Mouse (Mus musculus): ENCODE results near the gene Adam22. TPM values are rescaled to one million over a fixed set of nuclear protein-coding genes. Genes with fewer than 3 reads are reported as not detected.

Gene Adam22
- polyA plus RNA-seq, 1 experiment from 2014 or later, result 3.7 TPM

- Histone ChIP-seq H3K4me2 (ENCODE audit: low read depth, low read length) (no peak overlapping the region), H3K9me3 (ENCODE audit: control insufficient read depth, low read length) (no peaks in the 10 kb centered on the region), H3K36me3 (ENCODE audit: control insufficient read depth, insufficient read depth, low read length) (no peaks in the 10 kb centered on the region), H3K27me3 (ENCODE audit: control insufficient read depth, insufficient read depth, low read depth, low read length) (no peaks in the 10 kb centered on the region), H3K4me3 (ENCODE audit: low read length) (no peak overlapping the region), H3K9ac (ENCODE audit: low read length) (no peak overlapping the region), H3K4me1 (replicated peaks; ENCODE audit: control insufficient read depth, insufficient read depth, low read length) (no peaks in the 10 kb centered on the region), H3K27ac (ENCODE audit: low read length) (no peak overlapping the region)
- ATAC-seq (ENCODE audit: low read depth), result no peak
- WGBS, result 84% methylated on average over 5 of the region's 5 CpGs
Measured at GRCm38 (mm10) chr5:8094921-8095320, 273.0 kb downstream of the Adam22 start.

GRCm38 (mm10) chr5:8088147-8088546 lies 279.8 kb downstream of the Adam22 start:
- Histone ChIP-seq H3K4me3 (ENCODE audit: low read length) (no peak overlapping the region), H3K4me2 (ENCODE audit: low read depth, low read length) (no peak overlapping the region), H3K27me3 (ENCODE audit: control insufficient read depth, insufficient read depth, low read depth, low read length) (no peaks in the 10 kb centered on the region), H3K9ac (ENCODE audit: low read length) (no peak overlapping the region), H3K4me1 (replicated peaks; ENCODE audit: control insufficient read depth, insufficient read depth, low read length) (no peaks in the 10 kb centered on the region), H3K27ac (ENCODE audit: low read length) (no peak overlapping the region), H3K9me3 (ENCODE audit: control insufficient read depth, low read length) (no peaks in the 10 kb centered on the region), H3K36me3 (ENCODE audit: control insufficient read depth, insufficient read depth, low read length) (no peaks in the 10 kb centered on the region)
- ATAC-seq (ENCODE audit: low read depth), result no peak
- 77% methylated on average over 3 of the region's 3 CpGs for WGBS

- Histone ChIP-seq H3K27me3 (ENCODE audit: control insufficient read depth, insufficient read depth, low read depth, low read length) (no peaks in the 10 kb centered on the region), H3K9ac (ENCODE audit: low read length) (no peak overlapping the region), H3K27ac (ENCODE audit: low read length) (no peak overlapping the region), H3K4me1 (replicated peaks; ENCODE audit: control insufficient read depth, insufficient read depth, low read length) (no peaks in the 10 kb centered on the region), H3K4me3 (ENCODE audit: low read length) (no peak overlapping the region), H3K9me3 (ENCODE audit: control insufficient read depth, low read length) (no peaks in the 10 kb centered on the region), H3K36me3 (ENCODE audit: control insufficient read depth, insufficient read depth, low read length) (no peaks in the 10 kb centered on the region), H3K4me2 (ENCODE audit: low read depth, low read length) (no peak overlapping the region)
- 80% methylated on average over 3 of the region's 3 CpGs for WGBS
- ATAC-seq (ENCODE audit: low read depth), result no peak
Measured at GRCm38 (mm10) chr5:8085661-8086060, 282.3 kb downstream of the Adam22 start.

- Histone ChIP-seq H3K36me3 (ENCODE audit: control insufficient read depth, insufficient read depth, low read length) (no peaks in the 10 kb centered on the region), H3K4me3 (ENCODE audit: low read length) (no peak overlapping the region), H3K9ac (ENCODE audit: low read length) (no peak overlapping the region), H3K4me1 (replicated peaks; ENCODE audit: control insufficient read depth, insufficient read depth, low read length) (no peaks in the 10 kb centered on the region), H3K4me2 (ENCODE audit: low read depth, low read length) (no peak overlapping the region), H3K9me3 (ENCODE audit: control insufficient read depth, low read length) (no peaks in the 10 kb centered on the region), H3K27me3 (ENCODE audit: control insufficient read depth, insufficient read depth, low read depth, low read length) (no peaks in the 10 kb centered on the region), H3K27ac (ENCODE audit: low read length) (no peak overlapping the region)
- no peak for ATAC-seq (ENCODE audit: low read depth)
- WGBS, result 69% methylated on average over 20 of the region's 20 CpGs
Measured at GRCm38 (mm10) chr5:8082800-8083509, 285.0 kb downstream of the Adam22 start.

- no peak overlapping the region for H3K27ac ChIP-seq (ENCODE audit: low read length)
- no peak for ATAC-seq (ENCODE audit: low read depth)
- H3K4me3 ChIP-seq (ENCODE audit: low read length), result no peak overlapping the region
- H3K9me3 ChIP-seq (ENCODE audit: control insufficient read depth, low read length), result no peaks in the 10 kb centered on the region
- no peak overlapping the region for H3K4me2 ChIP-seq (ENCODE audit: low read depth, low read length)
- no peaks in the 10 kb centered on the region for H3K4me1 ChIP-seq (replicated peaks; ENCODE audit: control insufficient read depth, insufficient read depth, low read length)
- 71% methylated on average over 8 of the region's 8 CpGs for WGBS
- H3K9ac ChIP-seq (ENCODE audit: low read length), result no peak overlapping the region
- H3K27me3 ChIP-seq (ENCODE audit: control insufficient read depth, insufficient read depth, low read depth, low read length), result no peaks in the 10 kb centered on the region
- peaks cover 7% of the 10 kb centered on the region for H3K36me3 ChIP-seq (ENCODE audit: control insufficient read depth, insufficient read depth, low read length)
Measured at GRCm38 (mm10) chr5:8077481-8077880, 290.5 kb downstream of the Adam22 start.

- no peaks in the 10 kb centered on the region for H3K9me3 ChIP-seq (ENCODE audit: control insufficient read depth, low read length)
- no peak overlapping the region for H3K9ac ChIP-seq (ENCODE audit: low read length)
- H3K4me2 ChIP-seq (ENCODE audit: low read depth, low read length), result no peak overlapping the region
- H3K4me1 ChIP-seq (replicated peaks; ENCODE audit: control insufficient read depth, insufficient read depth, low read length), result no peaks in the 10 kb centered on the region
- H3K27ac ChIP-seq (ENCODE audit: low read length), result no peak overlapping the region
- peaks cover 8% of the 10 kb centered on the region for H3K36me3 ChIP-seq (ENCODE audit: control insufficient read depth, insufficient read depth, low read length)
- H3K4me3 ChIP-seq (ENCODE audit: low read length), result no peak overlapping the region
- no peaks in the 10 kb centered on the region for H3K27me3 ChIP-seq (ENCODE audit: control insufficient read depth, insufficient read depth, low read depth, low read length)
- 93% methylated on average over 9 of the region's 9 CpGs for WGBS
- no peak for ATAC-seq (ENCODE audit: low read depth)
Measured at GRCm38 (mm10) chr5:8073901-8074561, 293.9 kb downstream of the Adam22 start.

- ATAC-seq (ENCODE audit: low read depth), result no peak
- Histone ChIP-seq H3K4me1 (replicated peaks; ENCODE audit: control insufficient read depth, insufficient read depth, low read length) (no peaks in the 10 kb centered on the region), H3K4me3 (ENCODE audit: low read length) (no peak overlapping the region), H3K4me2 (ENCODE audit: low read depth, low read length) (no peak overlapping the region), H3K9me3 (ENCODE audit: control insufficient read depth, low read length) (no peaks in the 10 kb centered on the region), H3K9ac (ENCODE audit: low read length) (no peak overlapping the region), H3K27ac (ENCODE audit: low read length) (no peak overlapping the region), H3K36me3 (ENCODE audit: control insufficient read depth, insufficient read depth, low read length) (peaks cover 8% of the 10 kb centered on the region), H3K27me3 (ENCODE audit: control insufficient read depth, insufficient read depth, low read depth, low read length) (no peaks in the 10 kb centered on the region)
- WGBS, result 86% methylated on average over 9 of the region's 9 CpGs
Measured at GRCm38 (mm10) chr5:8073406-8073805, 294.6 kb downstream of the Adam22 start.

GRCm38 (mm10) chr5:8063207-8063606 lies 304.8 kb downstream of the Adam22 start:
- Histone ChIP-seq H3K9me3 (ENCODE audit: control insufficient read depth, low read length) (no peaks in the 10 kb centered on the region), H3K4me1 (replicated peaks; ENCODE audit: control insufficient read depth, insufficient read depth, low read length) (no peaks in the 10 kb centered on the region), H3K27me3 (ENCODE audit: control insufficient read depth, insufficient read depth, low read depth, low read length) (no peaks in the 10 kb centered on the region), H3K4me3 (ENCODE audit: low read length) (no peak overlapping the region), H3K27ac (ENCODE audit: low read length) (no peak overlapping the region), H3K9ac (ENCODE audit: low read length) (no peak overlapping the region), H3K36me3 (ENCODE audit: control insufficient read depth, insufficient read depth, low read length) (peaks cover 39% of the 10 kb centered on the region), H3K4me2 (ENCODE audit: low read depth, low read length) (no peak overlapping the region)
- 64% methylated on average over 6 of the region's 6 CpGs for WGBS
- ATAC-seq (ENCODE audit: low read depth), result no peak

- Histone ChIP-seq H3K9me3 (ENCODE audit: control insufficient read depth, low read length) (no peaks in the 10 kb centered on the region), H3K27me3 (ENCODE audit: control insufficient read depth, insufficient read depth, low read depth, low read length) (no peaks in the 10 kb centered on the region), H3K27ac (ENCODE audit: low read length) (no peak overlapping the region), H3K4me1 (replicated peaks; ENCODE audit: control insufficient read depth, insufficient read depth, low read length) (peaks cover under 1% of the 10 kb centered on the region; the same call in 1 of the 2 replicates), H3K4me2 (ENCODE audit: low read depth, low read length) (no peak overlapping the region), H3K9ac (ENCODE audit: low read length) (no peak overlapping the region), H3K36me3 (ENCODE audit: control insufficient read depth, insufficient read depth, low read length) (peaks cover 38% of the 10 kb centered on the region), H3K4me3 (ENCODE audit: low read length) (no peak overlapping the region)
- ATAC-seq (ENCODE audit: low read depth), result no peak
- 79% methylated on average over 2 of the region's 2 CpGs for WGBS
Measured at GRCm38 (mm10) chr5:8062469-8062868, 305.5 kb downstream of the Adam22 start.

All from lung, embryonic 16.5 days (tissue).